Mouse (Mus musculus) v-Abl transformed pro-B cells (cell line): Measurements from ENCODE around the gene Gm6205.
"Not testable (repeated sequence)": the region's sequence is repeated elsewhere in the genome, so short reads cannot be mapped to it uniquely, and the experiment has no call there.

Source experiments
- in situ Hi-C, 2 experiments: fragments of 400-800 bp; cut with MboI; formaldehyde crosslinking; loops; one replicate each; pipeline ENCODE4 v1.15.1; 2025; ENCODE audit not compliant: unreplicated experiment in 2 of 2

Gm6205 gene

DNA sequence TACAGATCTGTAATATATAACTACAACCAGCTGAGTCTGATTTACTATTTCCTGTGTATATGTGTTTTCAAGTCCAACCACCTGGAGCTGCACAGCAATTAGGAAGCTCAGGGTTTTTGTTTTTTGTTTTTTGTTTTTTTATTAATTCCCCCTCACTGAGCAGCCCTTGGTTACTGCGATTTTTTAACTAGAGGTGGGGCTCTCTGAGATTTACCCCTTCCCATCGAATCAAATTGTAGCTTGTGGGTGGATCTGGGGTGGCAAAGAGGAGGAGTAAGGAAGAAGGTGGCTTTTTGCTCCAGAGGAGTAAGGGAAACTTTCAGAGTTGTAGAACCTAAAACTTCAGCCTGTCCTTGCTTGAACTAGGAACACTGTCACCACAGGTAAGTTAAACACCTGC is at the start of gene Gm6205:
Gm6205 (plus strand) TSS at position 301 of the 400 bp plus-strand sequence.
- in situ Hi-C loops: not testable (repeated sequence)

DNA sequence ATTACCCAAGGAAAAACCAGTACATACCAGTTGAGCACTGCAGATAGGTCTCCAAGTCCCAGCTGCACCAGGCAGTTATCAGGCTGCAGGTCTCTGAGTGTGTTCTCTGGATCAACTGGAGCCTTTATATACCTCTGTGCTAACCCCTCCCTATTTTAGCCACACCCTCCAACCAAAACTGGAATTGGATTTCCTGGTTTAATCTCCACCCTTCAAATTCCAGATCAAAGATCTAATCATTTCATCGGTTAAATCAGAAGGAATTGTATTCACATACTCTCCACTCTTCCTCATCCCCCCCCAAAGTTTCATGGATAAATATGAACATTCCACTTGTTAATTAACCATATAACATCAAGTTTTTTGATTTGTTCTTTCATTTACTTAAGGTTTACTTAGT is 31.9 kb upstream of the Gm6205 start, which contains the start of gene Gm3147:
Gm3147 (minus strand) TSS at position 101 of the 400 bp plus-strand sequence.
- in situ Hi-C loops: not testable (repeated sequence)

GRCm38 (mm10) chr5:94623679-94624078 is 24.5 kb upstream of the Gm6205 start, which contains the start of gene Gm6509:
Gene Gm6509, plus strand, starts transcription at chr5:94623979.
- in situ Hi-C loops: not testable (repeated sequence)
